11 mouse cellular contexts compared by ENCODE assay signal in genomic region chr12:117160211-117160891, GRCm38 (mm10).
A peak's percentile ranks its signal among the peaks of the same experiment; 100 is the strongest.
DNase-seq lines count a peak whose midpoint lies in the region; ATAC-seq and TF ChIP-seq lines count a peak whose summit lies in the region.
"Had no signal": no experiment of that assay in that cellular context is flagged by ENCODE, and none has a peak within 500 bp of the region (broad histone marks: within the 10 kb centered on the region; RNA-seq: fewer than 3 reads in every experiment).

No protein-coding gene starts in this region.

- WGBS in kidney, postnatal 0 days: 3% methylated on average over 30 of the region's 30 CpGs
- 6% methylated on average over 30 of the region's 30 CpGs for WGBS in embryonic facial prominence, embryonic 15.5 days
- 1% methylated on average over 30 of the region's 30 CpGs for WGBS in limb, embryonic 11.5 days

- H3K4me3 ChIP-seq in kidney, postnatal 0 days (replicated peaks; ENCODE audit: low read depth, low read length): peak overlapping the region; percentile 18
- peak overlapping the region; percentile 25 for H3K4me3 ChIP-seq in embryonic facial prominence, embryonic 15.5 days (replicated peaks)
- H3K4me3 ChIP-seq in limb, embryonic 11.5 days (ENCODE audit: low read depth, low read length): peak overlapping the region; percentile 20

- H3K9me3 ChIP-seq in kidney, postnatal 0 days (replicated peaks; ENCODE audit: low read length): no peaks in the 10 kb centered on the region
- no peaks in the 10 kb centered on the region for H3K9me3 ChIP-seq in embryonic facial prominence, embryonic 15.5 days (replicated peaks)
- H3K9me3 ChIP-seq in limb, embryonic 11.5 days (ENCODE audit: control insufficient read depth, low read length): no peaks in the 10 kb centered on the region

- no peak for DNase-seq in kidney, postnatal 0 days (ENCODE audit: low spot score)
- no peak for DNase-seq in kidney, adult 8-10 months
- DNase-seq in limb, embryonic 11.5 days (ENCODE audit: low spot score): peak; percentile 53
- peak; percentile 30 for DNase-seq in retina, postnatal 7 days (ENCODE audit: low read depth, low spot score)
- DNase-seq in urinary bladder, postnatal 25 days (ENCODE audit: low spot score): no peak
- no peak for DNase-seq in thymus, adult 18-20 months
- no peak for DNase-seq in adipocyte (ENCODE audit: low spot score)
- DNase-seq: cerebellum, adult 2 months; heart, adult 18-20 months; lung, postnatal 10 days had no signal

- no peak for TF ChIP-seq CTCF in kidney, postnatal 0 days (IDR thresholded peaks at IDR 0.05; ENCODE audit: low read depth)

- H3K4me2 ChIP-seq in kidney, postnatal 0 days (ENCODE audit: low read length): peak overlapping the region; percentile 48
- peak overlapping the region; percentile 42 for H3K4me2 ChIP-seq in embryonic facial prominence, embryonic 15.5 days (replicated peaks)
- peak overlapping the region; percentile 56 for H3K4me2 ChIP-seq in limb, embryonic 11.5 days (ENCODE audit: low read depth, severe bottlenecking)

- no peak overlapping the region for H3K27ac ChIP-seq in kidney, postnatal 0 days
- no peak overlapping the region for H3K27ac ChIP-seq in embryonic facial prominence, embryonic 15.5 days (replicated peaks)
- no peak overlapping the region for H3K27ac ChIP-seq in limb, embryonic 11.5 days (replicated peaks; ENCODE audit: low read depth, low read length)

- H3K9ac ChIP-seq in kidney, postnatal 0 days (ENCODE audit: low read depth, low read length): no peak overlapping the region
- no peak overlapping the region for H3K9ac ChIP-seq in embryonic facial prominence, embryonic 15.5 days
- H3K9ac ChIP-seq in limb, embryonic 11.5 days (ENCODE audit: low read length): peak overlapping the region; percentile 18; the same call in 1 of the 2 replicates

- no peaks in the 10 kb centered on the region for H3K36me3 ChIP-seq in kidney, postnatal 0 days (ENCODE audit: insufficient read depth, low read length)
- no peaks in the 10 kb centered on the region for H3K36me3 ChIP-seq in embryonic facial prominence, embryonic 15.5 days
- no peaks in the 10 kb centered on the region for H3K36me3 ChIP-seq in limb, embryonic 11.5 days (ENCODE audit: control insufficient read depth, insufficient read depth, low read length)

- ATAC-seq in kidney, postnatal 0 days (replicated peaks; ENCODE audit: low FRiP score, low read depth): no peak
- no peak for ATAC-seq in embryonic facial prominence, embryonic 15.5 days (ENCODE audit: insufficient number of reproducible peaks, low FRiP score, low TSS enrichment, low read depth)
- 0 out of 2 replicates have a peak, but pooled peaks have one; percentile 21 for ATAC-seq in limb, embryonic 11.5 days (ENCODE audit: insufficient number of reproducible peaks, low FRiP score, low TSS enrichment, low read depth)

- peaks cover 9% of the 10 kb centered on the region for H3K4me1 ChIP-seq in kidney, postnatal 0 days (replicated peaks; ENCODE audit: insufficient read depth, low read length)
- H3K4me1 ChIP-seq in embryonic facial prominence, embryonic 15.5 days: peaks cover 13% of the 10 kb centered on the region
- H3K4me1 ChIP-seq in limb, embryonic 11.5 days (ENCODE audit: control insufficient read depth, insufficient read depth, low read length): peaks cover 19% of the 10 kb centered on the region; the same call in 1 of the 2 replicates

- H3K27me3 ChIP-seq in kidney, postnatal 0 days (ENCODE audit: insufficient read depth, low read length): peaks cover 58% of the 10 kb centered on the region
- peaks cover 68% of the 10 kb centered on the region for H3K27me3 ChIP-seq in embryonic facial prominence, embryonic 15.5 days
- H3K27me3 ChIP-seq in limb, embryonic 11.5 days (ENCODE audit: control insufficient read depth, insufficient read depth, low read length): peaks cover 49% of the 10 kb centered on the region

Comparison
In these comparisons a context has a peak if more than half of its experiments do, and no peak if none do; other contexts are left out.
1. DNase-seq: peak in limb, embryonic 11.5 days (single experiment) and retina, postnatal 7 days (single experiment); none in kidney, postnatal 0 days (single experiment), kidney, adult 8-10 months (0 of 2), urinary bladder, postnatal 25 days (single experiment), thymus, adult 18-20 months (0 of 2) and adipocyte (single experiment).
2. Peak in every context shown above with its lines, with median percentiles within 50 percentile points of each other: H3K4me2 ChIP-seq and H3K4me3 ChIP-seq.